Mouse (Mus musculus): ENCODE data around the gene Ptgfrn. TPM values are rescaled to one million over a fixed set of nuclear protein-coding genes. Genes with fewer than 3 reads are reported as not detected.
A peak's percentile ranks its signal among the peaks of the same experiment; 100 is the strongest.

Ptgfrn gene
- polyA plus RNA-seq, 1 experiment from 2014 or later: 8.8 TPM

GRCm38 (mm10) chr3:101070796-101071235 is 39.3 kb downstream of the Ptgfrn start:
- H3K27me3 ChIP-seq (replicated peaks; ENCODE audit: control insufficient read depth, insufficient read depth, low read length): no peaks in the 10 kb centered on the region
- H3K27ac ChIP-seq (ENCODE audit: low read depth): peak overlapping the region; percentile 57; the same call in 1 of the 2 replicates
- DNase-seq (ENCODE audit: low spot score) (no peak), ATAC-seq (replicated peaks; ENCODE audit: low FRiP score, low TSS enrichment, low read depth) (no peak)
- no peaks in the 10 kb centered on the region for H3K9me3 ChIP-seq (ENCODE audit: control insufficient read depth, low read length)
- H3K9ac ChIP-seq (ENCODE audit: low read length): no peak overlapping the region
- peaks cover 22% of the 10 kb centered on the region for H3K36me3 ChIP-seq (ENCODE audit: control insufficient read depth, insufficient read depth, low read length)
- WGBS: 57% methylated on average over 6 of the region's 6 CpGs
- peaks cover 24% of the 10 kb centered on the region for H3K4me1 ChIP-seq (replicated peaks; ENCODE audit: control insufficient read depth, insufficient read depth, low read length)
- H3K4me3 ChIP-seq (ENCODE audit: low read depth, low read length): no peak overlapping the region
- no peak overlapping the region for H3K4me2 ChIP-seq (ENCODE audit: low read length)

- ATAC-seq (replicated peaks; ENCODE audit: low FRiP score, low TSS enrichment, low read depth) (no peak), DNase-seq (ENCODE audit: low spot score) (no peak)
- Histone ChIP-seq H3K9ac (ENCODE audit: low read length) (no peak overlapping the region), H3K9me3 (ENCODE audit: control insufficient read depth, low read length) (no peaks in the 10 kb centered on the region), H3K27me3 (replicated peaks; ENCODE audit: control insufficient read depth, insufficient read depth, low read length) (no peaks in the 10 kb centered on the region), H3K4me1 (replicated peaks; ENCODE audit: control insufficient read depth, insufficient read depth, low read length) (peaks cover 22% of the 10 kb centered on the region), H3K36me3 (ENCODE audit: control insufficient read depth, insufficient read depth, low read length) (peaks cover 23% of the 10 kb centered on the region), H3K27ac (ENCODE audit: low read depth) (peak overlapping the region; percentile 57; the same call in 1 of the 2 replicates), H3K4me2 (ENCODE audit: low read length) (no peak overlapping the region), H3K4me3 (ENCODE audit: low read depth, low read length) (no peak overlapping the region)
- 50% methylated on average over 10 of the region's 10 CpGs for WGBS
These were observed 39.8 kb downstream of the Ptgfrn start for GRCm38 (mm10) chr3:101070230-101070795.

- Histone ChIP-seq H3K36me3 (ENCODE audit: control insufficient read depth, insufficient read depth, low read length) (peaks cover 30% of the 10 kb centered on the region), H3K27me3 (replicated peaks; ENCODE audit: control insufficient read depth, insufficient read depth, low read length) (no peaks in the 10 kb centered on the region), H3K9ac (ENCODE audit: low read length) (no peak overlapping the region), H3K4me1 (replicated peaks; ENCODE audit: control insufficient read depth, insufficient read depth, low read length) (peaks cover 22% of the 10 kb centered on the region), H3K4me3 (ENCODE audit: low read depth, low read length) (no peak overlapping the region), H3K9me3 (ENCODE audit: control insufficient read depth, low read length) (no peaks in the 10 kb centered on the region), H3K27ac (ENCODE audit: low read depth) (no peak overlapping the region), H3K4me2 (ENCODE audit: low read length) (no peak overlapping the region)
- DNase-seq (ENCODE audit: low spot score): no peak
- no peak for ATAC-seq (replicated peaks; ENCODE audit: low FRiP score, low TSS enrichment, low read depth)
- 56% methylated on average over 5 of the region's 5 CpGs for WGBS
These were observed 41.4 kb downstream of the Ptgfrn start for GRCm38 (mm10) chr3:101068701-101069100.

- peaks cover 21% of the 10 kb centered on the region; the same call in 1 of the 2 replicates for H3K36me3 ChIP-seq (ENCODE audit: control insufficient read depth, insufficient read depth, low read length)
- 78% methylated on average over 6 of the region's 6 CpGs for WGBS
- DNase-seq (ENCODE audit: low spot score) (no peak), ATAC-seq (replicated peaks; ENCODE audit: low FRiP score, low TSS enrichment, low read depth) (no peak)
- H3K9me3 ChIP-seq (ENCODE audit: control insufficient read depth, low read length): no peaks in the 10 kb centered on the region
- H3K4me1 ChIP-seq (replicated peaks; ENCODE audit: control insufficient read depth, insufficient read depth, low read length): peaks cover 11% of the 10 kb centered on the region
- H3K9ac ChIP-seq (ENCODE audit: low read length): no peak overlapping the region
- no peak overlapping the region for H3K4me3 ChIP-seq (ENCODE audit: low read depth, low read length)
- H3K27ac ChIP-seq (ENCODE audit: low read depth): no peak overlapping the region
- H3K4me2 ChIP-seq (ENCODE audit: low read length): no peak overlapping the region
- H3K27me3 ChIP-seq (replicated peaks; ENCODE audit: control insufficient read depth, insufficient read depth, low read length): no peaks in the 10 kb centered on the region
These were observed 43.9 kb downstream of the Ptgfrn start for GRCm38 (mm10) chr3:101066175-101066574.

GRCm38 (mm10) chr3:101061865-101062585 is 48.1 kb downstream of the Ptgfrn start:
- Histone ChIP-seq H3K4me1 (replicated peaks; ENCODE audit: control insufficient read depth, insufficient read depth, low read length) (no peaks in the 10 kb centered on the region), H3K4me2 (ENCODE audit: low read length) (no peak overlapping the region), H3K9ac (ENCODE audit: low read length) (no peak overlapping the region), H3K4me3 (ENCODE audit: low read depth, low read length) (no peak overlapping the region), H3K9me3 (ENCODE audit: control insufficient read depth, low read length) (no peaks in the 10 kb centered on the region), H3K27me3 (replicated peaks; ENCODE audit: control insufficient read depth, insufficient read depth, low read length) (no peaks in the 10 kb centered on the region), H3K36me3 (ENCODE audit: control insufficient read depth, insufficient read depth, low read length) (peaks cover 51% of the 10 kb centered on the region), H3K27ac (ENCODE audit: low read depth) (no peak overlapping the region)
- WGBS: 85% methylated on average over 7 of the region's 7 CpGs
- ATAC-seq (replicated peaks; ENCODE audit: low FRiP score, low TSS enrichment, low read depth) (no peak), DNase-seq (ENCODE audit: low spot score) (no peak)

- Histone ChIP-seq H3K27me3 (replicated peaks; ENCODE audit: control insufficient read depth, insufficient read depth, low read length) (no peaks in the 10 kb centered on the region), H3K9ac (ENCODE audit: low read length) (no peak overlapping the region), H3K9me3 (ENCODE audit: control insufficient read depth, low read length) (no peaks in the 10 kb centered on the region), H3K4me2 (ENCODE audit: low read length) (no peak overlapping the region), H3K36me3 (ENCODE audit: control insufficient read depth, insufficient read depth, low read length) (peaks cover 57% of the 10 kb centered on the region), H3K4me3 (ENCODE audit: low read depth, low read length) (no peak overlapping the region), H3K4me1 (replicated peaks; ENCODE audit: control insufficient read depth, insufficient read depth, low read length) (no peaks in the 10 kb centered on the region), H3K27ac (ENCODE audit: low read depth) (no peak overlapping the region)
- DNase-seq (ENCODE audit: low spot score) (no peak), ATAC-seq (replicated peaks; ENCODE audit: low FRiP score, low TSS enrichment, low read depth) (no peak)
- 76% methylated on average over 4 of the region's 4 CpGs for WGBS
These were observed 50.9 kb downstream of the Ptgfrn start for GRCm38 (mm10) chr3:101059214-101059613.

GRCm38 (mm10) chr3:101058203-101058602 is 51.9 kb downstream of the Ptgfrn start:
- WGBS: 80% methylated on average over 2 of the region's 2 CpGs
- DNase-seq (ENCODE audit: low spot score) (no peak), ATAC-seq (replicated peaks; ENCODE audit: low FRiP score, low TSS enrichment, low read depth) (no peak)
- no peaks in the 10 kb centered on the region for H3K9me3 ChIP-seq (ENCODE audit: control insufficient read depth, low read length)
- H3K27ac ChIP-seq (ENCODE audit: low read depth): no peak overlapping the region
- no peak overlapping the region for H3K4me2 ChIP-seq (ENCODE audit: low read length)
- no peak overlapping the region for H3K9ac ChIP-seq (ENCODE audit: low read length)
- no peaks in the 10 kb centered on the region for H3K27me3 ChIP-seq (replicated peaks; ENCODE audit: control insufficient read depth, insufficient read depth, low read length)
- no peaks in the 10 kb centered on the region for H3K4me1 ChIP-seq (replicated peaks; ENCODE audit: control insufficient read depth, insufficient read depth, low read length)
- peaks cover 62% of the 10 kb centered on the region for H3K36me3 ChIP-seq (ENCODE audit: control insufficient read depth, insufficient read depth, low read length)
- no peak overlapping the region for H3K4me3 ChIP-seq (ENCODE audit: low read depth, low read length)

GRCm38 (mm10) chr3:101055216-101055615 is 54.9 kb downstream of the Ptgfrn start:
- ATAC-seq (replicated peaks; ENCODE audit: low FRiP score, low TSS enrichment, low read depth) (no peak), DNase-seq (ENCODE audit: low spot score) (no peak)
- H3K4me3 ChIP-seq (ENCODE audit: low read depth, low read length): no peak overlapping the region
- no peaks in the 10 kb centered on the region for H3K4me1 ChIP-seq (replicated peaks; ENCODE audit: control insufficient read depth, insufficient read depth, low read length)
- H3K27me3 ChIP-seq (replicated peaks; ENCODE audit: control insufficient read depth, insufficient read depth, low read length): no peaks in the 10 kb centered on the region
- no peak overlapping the region for H3K9ac ChIP-seq (ENCODE audit: low read length)
- H3K27ac ChIP-seq (ENCODE audit: low read depth): no peak overlapping the region
- peaks cover 51% of the 10 kb centered on the region for H3K36me3 ChIP-seq (ENCODE audit: control insufficient read depth, insufficient read depth, low read length)
- no peak overlapping the region for H3K4me2 ChIP-seq (ENCODE audit: low read length)
- WGBS: 79% methylated on average over 8 of the region's 8 CpGs
- no peaks in the 10 kb centered on the region for H3K9me3 ChIP-seq (ENCODE audit: control insufficient read depth, low read length)

- H3K36me3 ChIP-seq (ENCODE audit: control insufficient read depth, insufficient read depth, low read length): peaks cover 31% of the 10 kb centered on the region
- H3K4me2 ChIP-seq (ENCODE audit: low read length): no peak overlapping the region
- DNase-seq (ENCODE audit: low spot score) (no peak), ATAC-seq (replicated peaks; ENCODE audit: low FRiP score, low TSS enrichment, low read depth) (no peak)
- H3K9me3 ChIP-seq (ENCODE audit: control insufficient read depth, low read length): no peaks in the 10 kb centered on the region
- H3K4me1 ChIP-seq (replicated peaks; ENCODE audit: control insufficient read depth, insufficient read depth, low read length): no peaks in the 10 kb centered on the region
- H3K27me3 ChIP-seq (replicated peaks; ENCODE audit: control insufficient read depth, insufficient read depth, low read length): no peaks in the 10 kb centered on the region
- no peak overlapping the region for H3K27ac ChIP-seq (ENCODE audit: low read depth)
- no peak overlapping the region for H3K9ac ChIP-seq (ENCODE audit: low read length)
- WGBS: 65% methylated on average over 4 of the region's 4 CpGs
- H3K4me3 ChIP-seq (ENCODE audit: low read depth, low read length): no peak overlapping the region
These were observed 58.5 kb downstream of the Ptgfrn start for GRCm38 (mm10) chr3:101051601-101052000.
